Mouse (Mus musculus) cerebellum, postnatal 14 days (tissue): ENCODE data around the gene Aqp5.

Experiments
- DNase-seq, 2 experiments: peaks; one replicate each; pipeline ENCODE4 v3.0.0; 2021; ENCODE audit warnings: mixed read lengths in 2 of 2

Gene Aqp5

DNA sequence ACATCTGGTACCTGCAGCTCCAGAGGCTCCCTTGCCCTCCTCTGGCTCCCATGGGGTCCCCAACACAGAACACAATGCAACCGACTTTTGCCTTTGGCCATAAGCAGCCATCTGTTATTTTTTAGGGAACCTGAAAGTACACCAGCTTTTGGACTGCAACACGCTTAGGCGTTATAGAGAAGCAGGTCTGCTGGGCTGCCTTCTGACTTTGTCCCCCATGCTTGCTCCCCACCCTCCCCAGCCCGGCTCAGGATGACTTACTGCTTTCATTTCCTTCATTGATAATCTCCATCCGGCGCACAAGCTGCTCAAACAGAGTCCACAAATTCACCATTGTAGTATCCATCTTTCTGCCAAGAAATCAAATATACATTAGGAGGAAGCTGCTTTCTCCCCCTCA is 52.0 kb downstream of the Aqp5 start:
- no peak for DNase-seq

DNA sequence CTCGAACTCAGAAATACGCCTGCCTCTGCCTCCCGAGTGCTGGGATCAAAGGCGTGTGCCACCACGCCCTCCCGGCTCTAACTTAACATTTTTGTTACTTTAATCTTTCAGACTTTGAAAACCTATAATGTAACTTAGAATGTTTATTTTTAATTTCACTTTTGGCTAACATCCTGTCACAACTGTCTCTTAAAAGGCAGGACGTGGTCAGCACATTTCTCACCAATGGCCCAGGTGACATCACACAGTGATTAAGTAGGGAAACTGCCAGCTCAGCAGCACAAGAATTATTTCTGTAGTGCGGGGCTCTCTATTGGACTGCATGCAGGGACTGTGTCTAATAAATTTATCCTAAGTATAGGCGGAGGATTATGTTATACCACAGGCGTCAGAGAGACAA is 53.2 kb downstream of the Aqp5 start:
- no peak for DNase-seq
